Mouse (Mus musculus) small intestine, adult 2 months (tissue): Measurements from ENCODE around the gene Sdsl. TPM values are rescaled to one million over a fixed set of nuclear protein-coding genes. Genes with fewer than 3 reads are reported as not detected.

Experiments
- H3K27ac ChIP-seq: fragments of 200-500 bp; 2 replicates; pipeline ENCODE4 v1.5.1; 2012; ENCODE audit warnings: low read depth, low read length, control low read depth, inconsistent platforms; ENCODE audit not compliant: insufficient read depth
- H3K27me3 ChIP-seq: fragments of 200-500 bp; 2 replicates; pipeline ENCODE4 v1.6.1; 2012; ENCODE audit warnings: mild to moderate bottlenecking, moderate library complexity, low read length, inconsistent platforms; ENCODE audit not compliant: control insufficient read depth, insufficient read depth
- H3K36me3 ChIP-seq: fragments of 200-500 bp; 2 replicates; pipeline ENCODE4 v1.6.1; 2012; ENCODE audit warnings: mild to moderate bottlenecking, low read length, control low read depth, inconsistent platforms; ENCODE audit not compliant: control insufficient read depth, insufficient read depth
- H3K4me1 ChIP-seq: fragments of 200-500 bp; 2 replicates; pipeline ENCODE4 v1.6.1; 2012; ENCODE audit warnings: low read length, inconsistent platforms, mixed read lengths; ENCODE audit not compliant: control insufficient read depth, insufficient read depth, insufficient read length
- H3K4me3 ChIP-seq: fragments of 200-500 bp; 2 replicates; pipeline ENCODE4 v1.5.1; 2012; ENCODE audit warnings: low read depth, mild to moderate bottlenecking, control low read depth, inconsistent platforms, low read length, moderate library complexity
- CTCF ChIP-seq: fragments of 200-500 bp; IDR thresholded peaks from 2 replicates; pipeline ENCODE4 v1.5.1; 2012; ENCODE audit warnings: low read depth, mild to moderate bottlenecking, control low read depth, inconsistent platforms, low read length, moderate library complexity, mixed read lengths; ENCODE audit not compliant: insufficient replicate concordance, insufficient read length; ENCODE audit errors: extremely low read depth
- POLR2A ChIP-seq: fragments of 200-500 bp; IDR thresholded peaks from 2 replicates; pipeline ENCODE4 v1.6.1; 2012; ENCODE audit warnings: low read depth, mild to moderate bottlenecking, control low read depth, inconsistent platforms, low read length, moderate library complexity
- WGBS: fragments of 180-500 bp; shearing (Covaris S2); methylation state at CpG from one replicate; pipeline ENCODE4 v1.1.7; 2018; 5-methylcytosine and 5-hydroxymethylcytosine counted together
- polyA plus RNA-seq: library from polyadenylated mRNA; depleted of rRNA; stranded (reverse); fragments of >200 nt; gene quantifications from 2 replicates; pipeline ENCODE4 v1.2.3, GENCODE M21; 2012

Gene Sdsl
- polyA plus RNA-seq, 1 experiment, result 46.4 TPM

- peak overlapping the region; percentile 75 for H3K27ac ChIP-seq
- 12% methylated on average over 4 of the region's 4 CpGs for WGBS
- H3K4me3 ChIP-seq, result peak overlapping the region; percentile 65
Observed at GRCm38 (mm10) chr5:120467026-120467425, 5.6 kb downstream of the Sdsl start.

GRCm38 (mm10) chr5:120465860-120466259 lies 6.8 kb downstream of the Sdsl start:
- Histone ChIP-seq H3K4me3 (no peak overlapping the region), H3K27ac (peak overlapping the region; percentile 75; the same call in 1 of the 2 replicates), H3K4me1 (peaks cover 16% of the 10 kb centered on the region), H3K36me3 (no peaks in the 10 kb centered on the region), H3K27me3 (no peaks in the 10 kb centered on the region)
- TF ChIP-seq POLR2A (no peak), CTCF (no peak)
- 18% methylated on average over 6 of the region's 6 CpGs for WGBS

More at GRCm38 (mm10) chr5:120467026-120467425, 5.6 kb downstream of the Sdsl start:
- H3K4me1 ChIP-seq, result peaks cover 22% of the 10 kb centered on the region
- TF ChIP-seq POLR2A, result no peak
- TF ChIP-seq CTCF, result no peak
- H3K27me3 ChIP-seq, result no peaks in the 10 kb centered on the region
- H3K36me3 ChIP-seq, result no peaks in the 10 kb centered on the region

DNA sequence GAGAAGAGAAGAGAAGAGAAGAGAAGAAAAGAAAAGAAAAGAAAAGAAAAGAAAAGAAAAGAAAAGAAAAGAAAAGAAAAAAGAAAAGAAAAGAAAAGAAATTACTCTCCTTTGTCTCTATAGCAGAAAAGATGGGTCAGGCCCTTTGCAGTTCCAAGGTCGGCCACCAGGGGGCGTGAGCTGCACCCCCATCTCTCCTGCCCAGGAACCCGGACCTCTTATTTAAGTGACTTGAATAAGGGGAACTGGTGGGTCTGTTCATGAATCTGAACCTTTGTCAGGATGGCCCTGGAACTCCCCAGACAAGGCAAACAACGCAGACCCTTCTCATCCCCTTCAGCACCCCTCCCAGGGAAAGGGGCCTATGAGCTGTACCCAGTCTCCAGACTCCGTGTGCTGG lies 7.5 kb downstream of the Sdsl start:
- H3K36me3 ChIP-seq, result no peaks in the 10 kb centered on the region
- H3K27ac ChIP-seq, result no peak overlapping the region
- no peaks in the 10 kb centered on the region for H3K27me3 ChIP-seq
- WGBS, result 35% methylated on average over 5 of the region's 5 CpGs
- TF ChIP-seq CTCF, result peak; percentile 78; the same call in 1 of the 2 replicates
- no peak for TF ChIP-seq POLR2A
- no peak overlapping the region for H3K4me3 ChIP-seq
- peaks cover 16% of the 10 kb centered on the region for H3K4me1 ChIP-seq

DNA sequence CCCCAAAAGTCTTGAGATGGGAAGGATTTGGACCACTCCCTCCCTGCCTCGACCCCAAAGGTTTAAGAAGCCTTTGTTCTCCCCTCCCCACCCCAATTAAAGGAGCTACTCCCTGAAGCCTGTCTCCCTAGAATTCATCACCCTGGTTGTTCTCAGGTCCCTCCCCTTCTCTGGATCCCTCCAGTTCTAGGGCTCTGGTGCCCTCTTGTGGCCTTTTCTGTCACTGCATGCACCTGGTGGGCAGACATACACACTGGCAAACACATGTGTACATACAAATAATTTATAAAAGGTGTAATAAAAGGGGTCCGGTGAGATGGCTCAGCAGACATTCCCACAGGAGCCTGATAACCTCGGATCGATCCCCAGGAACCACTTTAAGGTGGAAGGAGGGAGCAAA lies 8.3 kb downstream of the Sdsl start:
- no peaks in the 10 kb centered on the region for H3K36me3 ChIP-seq
- peaks cover 16% of the 10 kb centered on the region for H3K4me1 ChIP-seq
- TF ChIP-seq POLR2A (no peak), CTCF (peak; percentile 44; the same call in 1 of the 2 replicates)
- H3K27me3 ChIP-seq, result no peaks in the 10 kb centered on the region
- WGBS, result 88% methylated on average over 4 of the region's 4 CpGs
- no peak overlapping the region for H3K4me3 ChIP-seq
- no peak overlapping the region for H3K27ac ChIP-seq

DNA sequence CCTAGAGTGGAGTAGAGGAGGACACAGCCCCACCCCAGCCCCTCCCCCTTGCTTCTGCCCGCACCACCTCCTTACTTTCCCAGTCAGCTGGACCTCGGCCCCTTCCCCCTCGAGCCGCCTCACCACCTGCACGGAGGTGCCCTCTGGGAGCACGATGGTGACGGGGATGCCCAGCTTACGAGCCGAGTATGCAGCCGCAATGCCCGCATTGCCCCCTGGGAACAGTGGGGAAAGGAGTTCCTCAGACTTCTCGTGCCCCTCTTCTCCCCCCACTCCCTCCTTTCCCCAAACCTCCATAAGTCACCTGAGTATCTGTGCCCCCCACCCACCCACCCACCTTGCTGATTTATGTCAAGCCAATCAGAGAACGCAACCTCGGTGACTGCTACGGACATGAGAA lies 10.7 kb downstream of the Sdsl start:
- peaks cover 4% of the 10 kb centered on the region for H3K4me1 ChIP-seq
- TF ChIP-seq CTCF (no peak), POLR2A (no peak)
- H3K4me3 ChIP-seq, result no peak overlapping the region
- WGBS, result 76% methylated on average over 15 of the region's 15 CpGs
- H3K27me3 ChIP-seq, result no peaks in the 10 kb centered on the region
- H3K27ac ChIP-seq, result no peak overlapping the region
- no peaks in the 10 kb centered on the region for H3K36me3 ChIP-seq

- Histone ChIP-seq H3K4me1 (no peaks in the 10 kb centered on the region), H3K36me3 (no peaks in the 10 kb centered on the region), H3K4me3 (no peak overlapping the region), H3K27ac (no peak overlapping the region), H3K27me3 (peaks cover 3% of the 10 kb centered on the region; the same call in 1 of the 2 replicates)
- TF ChIP-seq POLR2A (no peak), CTCF (no peak)
- WGBS, result 81% methylated on average over 10 of the region's 10 CpGs
Observed at GRCm38 (mm10) chr5:120459133-120459532, 13.5 kb downstream of the Sdsl start.

DNA sequence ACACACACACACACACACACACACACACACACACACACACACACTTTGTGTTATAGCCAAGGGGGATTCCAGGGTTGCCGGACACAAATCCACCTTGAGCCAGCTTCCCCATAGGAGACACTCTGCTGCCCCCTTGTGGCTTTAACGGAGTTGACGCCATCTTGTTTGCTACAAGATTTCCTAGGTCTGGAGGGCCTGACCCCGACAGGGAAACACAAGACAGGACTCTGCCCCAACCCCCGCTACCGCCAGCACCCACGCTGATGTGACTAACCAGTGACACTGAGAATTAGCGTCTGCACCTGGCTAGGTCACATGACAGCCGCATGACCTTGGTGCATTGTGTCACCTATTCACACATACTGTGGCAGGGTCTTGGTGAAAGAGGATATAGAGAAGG lies 15.0 kb downstream of the Sdsl start:
- Histone ChIP-seq H3K4me1 (no peaks in the 10 kb centered on the region), H3K4me3 (no peak overlapping the region), H3K27ac (no peak overlapping the region), H3K27me3 (peaks cover 3% of the 10 kb centered on the region; the same call in 1 of the 2 replicates), H3K36me3 (no peaks in the 10 kb centered on the region)
- TF ChIP-seq POLR2A, result no peak
- peak; percentile 68; the same call in 1 of the 2 replicates for TF ChIP-seq CTCF
- WGBS, result 13% methylated on average over 9 of the region's 9 CpGs
